Mouse (Mus musculus): ENCODE measurements around the gene Chchd6. TPM values are rescaled to one million over a fixed set of nuclear protein-coding genes. Genes with fewer than 3 reads are reported as not detected.

Chchd6 gene
- polyA plus RNA-seq, 1 experiment from 2014 or later, result 8.8 TPM

DNA sequence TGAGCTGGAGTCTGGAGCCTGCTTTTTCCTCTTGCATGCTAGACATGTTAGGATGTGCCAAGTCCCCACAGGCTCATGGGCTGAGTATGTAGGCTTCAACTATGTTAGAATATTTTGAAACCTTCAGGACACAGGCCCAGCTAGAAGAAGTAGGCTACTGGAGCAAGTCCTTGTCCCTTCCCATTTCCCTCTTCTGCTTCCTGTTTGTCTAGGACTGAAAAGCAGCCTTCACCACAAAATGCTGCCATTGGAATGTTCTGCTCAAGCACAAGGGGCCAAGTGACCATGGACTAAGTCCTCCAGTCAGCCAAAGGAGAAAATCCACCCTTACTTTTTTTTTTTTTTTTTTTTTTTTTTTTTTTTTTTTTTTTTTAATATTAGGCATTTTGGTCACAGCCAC is 164.7 kb downstream of the Chchd6 start:
- DNase-seq (no peak), ATAC-seq (no peak)
- no peaks in the 10 kb centered on the region for H3K36me3 ChIP-seq (replicated peaks; ENCODE audit: insufficient read depth, low read length)
- no peaks in the 10 kb centered on the region for H3K27me3 ChIP-seq (ENCODE audit: insufficient read depth, low read length)
- H3K4me2 ChIP-seq (ENCODE audit: low read depth, low read length), result no peak overlapping the region
- H3K9ac ChIP-seq (replicated peaks), result no peak overlapping the region
- no peaks in the 10 kb centered on the region for H3K9me3 ChIP-seq (ENCODE audit: low read length)
- H3K4me3 ChIP-seq (ENCODE audit: low read depth, low read length), result no peak overlapping the region
- no peak overlapping the region for H3K27ac ChIP-seq (ENCODE audit: low read depth)
- H3K4me1 ChIP-seq (ENCODE audit: insufficient read depth), result no peaks in the 10 kb centered on the region
- no peak for TF ChIP-seq EP300 (IDR thresholded peaks at IDR 0.05; ENCODE audit: low read depth)
- no peak for TF ChIP-seq CTCF (IDR thresholded peaks at IDR 0.05; ENCODE audit: low read depth)

DNA sequence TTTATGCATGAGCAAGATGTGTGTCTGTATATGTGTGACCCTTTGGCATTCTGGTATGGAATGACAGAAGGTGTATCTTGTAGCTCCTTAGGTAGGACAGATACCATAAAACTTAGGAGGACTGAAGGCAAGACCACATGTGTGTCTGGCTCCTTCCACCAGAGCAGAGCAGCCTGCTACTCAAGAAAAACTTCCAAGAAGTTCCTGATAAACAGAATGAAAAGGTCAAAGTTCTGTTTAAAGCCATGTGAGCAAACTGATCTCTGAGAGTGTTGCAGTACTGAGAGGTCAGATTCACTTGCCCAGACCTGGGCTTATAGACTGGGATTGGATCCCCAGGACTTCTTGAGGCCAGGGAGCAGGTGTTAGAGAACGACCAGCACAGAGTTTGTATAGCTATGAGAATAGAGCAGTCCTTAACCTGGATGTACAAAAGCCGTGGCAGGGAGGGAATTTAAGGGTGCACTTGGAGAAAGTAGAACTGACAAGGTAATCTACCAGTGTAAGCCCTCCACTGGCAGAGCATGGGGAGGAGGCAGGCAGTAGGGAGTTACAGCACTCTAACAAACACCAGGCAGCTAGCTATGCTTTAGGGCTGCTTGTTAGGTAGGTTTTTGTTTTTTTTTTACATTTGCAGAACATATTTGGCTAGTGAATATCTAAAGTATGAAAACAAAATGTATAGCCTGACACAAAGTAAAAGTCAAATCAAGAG is 166.6 kb downstream of the Chchd6 start:
- Histone ChIP-seq H3K9me3 (ENCODE audit: low read length) (no peaks in the 10 kb centered on the region), H3K36me3 (replicated peaks; ENCODE audit: insufficient read depth, low read length) (no peaks in the 10 kb centered on the region), H3K4me3 (ENCODE audit: low read depth, low read length) (no peak overlapping the region), H3K27ac (ENCODE audit: low read depth) (no peak overlapping the region), H3K4me1 (ENCODE audit: insufficient read depth) (no peaks in the 10 kb centered on the region), H3K27me3 (ENCODE audit: insufficient read depth, low read length) (no peaks in the 10 kb centered on the region), H3K9ac (replicated peaks) (no peak overlapping the region), H3K4me2 (ENCODE audit: low read depth, low read length) (no peak overlapping the region)
- ATAC-seq, result no peak
- no peak for TF ChIP-seq EP300 (IDR thresholded peaks at IDR 0.05; ENCODE audit: low read depth)
- no peak for DNase-seq
- WGBS (ENCODE audit: insufficient replicate concordance), result 70% methylated on average over 2 of the region's 2 CpGs

DNA sequence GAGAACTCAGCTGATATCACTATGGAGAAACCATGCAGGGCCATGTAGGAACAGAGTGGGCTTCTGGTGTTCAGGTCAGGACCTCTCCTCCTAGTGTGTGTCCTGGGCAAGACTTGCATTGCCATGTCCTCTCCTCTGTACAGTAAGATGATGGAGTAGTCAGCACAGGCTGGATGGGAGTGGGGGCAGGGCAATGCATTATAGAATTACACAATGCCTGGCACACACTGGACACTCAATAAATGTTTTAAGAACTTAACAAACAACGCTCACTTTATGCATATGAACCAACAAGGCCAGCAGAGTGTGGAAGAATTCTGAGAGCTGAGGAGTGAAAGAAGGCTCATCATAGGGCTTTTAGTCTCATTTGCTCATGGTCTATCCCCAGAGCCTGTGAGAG is 171.0 kb downstream of the Chchd6 start:
- DNase-seq (no peak), ATAC-seq (no peak)
- no peak overlapping the region for H3K27ac ChIP-seq (ENCODE audit: low read depth)
- no peak overlapping the region for H3K4me2 ChIP-seq (ENCODE audit: low read depth, low read length)
- TF ChIP-seq EP300 (IDR thresholded peaks at IDR 0.05; ENCODE audit: low read depth), result no peak
- TF ChIP-seq CTCF (IDR thresholded peaks at IDR 0.05; ENCODE audit: low read depth), result no peak
- H3K36me3 ChIP-seq (replicated peaks; ENCODE audit: insufficient read depth, low read length), result no peaks in the 10 kb centered on the region
- no peak overlapping the region for H3K9ac ChIP-seq (replicated peaks)
- 79% methylated on average over 1 of the region's 1 CpGs for WGBS (ENCODE audit: insufficient replicate concordance)
- no peaks in the 10 kb centered on the region for H3K27me3 ChIP-seq (ENCODE audit: insufficient read depth, low read length)
- no peaks in the 10 kb centered on the region for H3K4me1 ChIP-seq (ENCODE audit: insufficient read depth)
- H3K4me3 ChIP-seq (ENCODE audit: low read depth, low read length), result no peak overlapping the region
- H3K9me3 ChIP-seq (ENCODE audit: low read length), result no peaks in the 10 kb centered on the region

DNA sequence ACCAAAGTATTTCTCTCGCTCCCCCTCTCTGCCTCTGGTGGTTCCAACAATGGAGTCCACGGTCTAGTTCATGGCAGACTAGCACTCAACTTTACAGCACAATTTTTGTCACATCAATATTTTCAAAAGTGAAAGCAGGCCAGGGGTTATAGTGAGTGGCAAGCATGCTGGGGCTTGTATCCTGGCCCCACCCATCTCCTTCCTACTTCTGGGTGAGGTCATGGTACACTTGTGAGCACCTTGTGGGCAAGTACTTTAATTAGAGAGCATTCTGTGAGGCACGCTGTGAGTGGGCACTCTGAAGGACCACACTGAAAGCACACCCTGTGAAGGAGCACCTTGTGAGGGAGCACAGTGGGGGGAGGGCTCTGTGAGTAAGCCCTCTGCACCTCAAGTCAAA is 172.8 kb downstream of the Chchd6 start:
- Histone ChIP-seq H3K27me3 (ENCODE audit: insufficient read depth, low read length) (no peaks in the 10 kb centered on the region), H3K9me3 (ENCODE audit: low read length) (no peaks in the 10 kb centered on the region), H3K4me2 (ENCODE audit: low read depth, low read length) (no peak overlapping the region), H3K9ac (replicated peaks) (no peak overlapping the region), H3K4me3 (ENCODE audit: low read depth, low read length) (no peak overlapping the region), H3K4me1 (ENCODE audit: insufficient read depth) (no peaks in the 10 kb centered on the region), H3K36me3 (replicated peaks; ENCODE audit: insufficient read depth, low read length) (no peaks in the 10 kb centered on the region), H3K27ac (ENCODE audit: low read depth) (no peak overlapping the region)
- DNase-seq (no peak), ATAC-seq (no peak)
- no peak for TF ChIP-seq EP300 (IDR thresholded peaks at IDR 0.05; ENCODE audit: low read depth)
- no peak for TF ChIP-seq CTCF (IDR thresholded peaks at IDR 0.05; ENCODE audit: low read depth)
- 85% methylated on average over 3 of the region's 3 CpGs for WGBS (ENCODE audit: insufficient replicate concordance)

DNA sequence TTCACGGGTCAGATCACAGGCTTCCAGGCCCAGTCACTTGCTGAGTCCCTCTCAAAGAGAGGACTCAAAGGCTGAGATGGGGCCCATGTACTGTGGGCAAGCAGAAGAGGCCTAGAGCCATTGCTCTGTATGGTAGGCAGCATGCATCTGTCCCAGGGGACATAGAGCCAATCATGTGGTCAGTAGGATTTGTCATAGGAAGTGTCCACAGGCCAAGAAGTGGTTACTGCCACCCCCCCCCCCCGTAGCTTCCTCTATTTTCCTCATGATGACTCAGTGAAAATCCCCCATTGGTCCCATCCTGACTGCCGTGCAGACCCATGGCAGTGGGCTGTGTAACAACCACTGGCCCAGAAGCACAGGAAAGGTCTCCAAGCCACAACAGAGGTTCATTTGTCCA is 173.5 kb downstream of the Chchd6 start:
- Histone ChIP-seq H3K4me3 (ENCODE audit: low read depth, low read length) (no peak overlapping the region), H3K36me3 (replicated peaks; ENCODE audit: insufficient read depth, low read length) (no peaks in the 10 kb centered on the region), H3K4me2 (ENCODE audit: low read depth, low read length) (no peak overlapping the region), H3K9ac (replicated peaks) (no peak overlapping the region), H3K27ac (ENCODE audit: low read depth) (no peak overlapping the region), H3K27me3 (ENCODE audit: insufficient read depth, low read length) (no peaks in the 10 kb centered on the region), H3K9me3 (ENCODE audit: low read length) (no peaks in the 10 kb centered on the region), H3K4me1 (ENCODE audit: insufficient read depth) (no peaks in the 10 kb centered on the region)
- peak; percentile 71 for ATAC-seq
- TF ChIP-seq CTCF (IDR thresholded peaks at IDR 0.05; ENCODE audit: low read depth) (no peak), EP300 (IDR thresholded peaks at IDR 0.05; ENCODE audit: low read depth) (no peak)
- 36% methylated on average over 3 of the region's 3 CpGs for WGBS (ENCODE audit: insufficient replicate concordance)
- peak; percentile 30 for DNase-seq

DNA sequence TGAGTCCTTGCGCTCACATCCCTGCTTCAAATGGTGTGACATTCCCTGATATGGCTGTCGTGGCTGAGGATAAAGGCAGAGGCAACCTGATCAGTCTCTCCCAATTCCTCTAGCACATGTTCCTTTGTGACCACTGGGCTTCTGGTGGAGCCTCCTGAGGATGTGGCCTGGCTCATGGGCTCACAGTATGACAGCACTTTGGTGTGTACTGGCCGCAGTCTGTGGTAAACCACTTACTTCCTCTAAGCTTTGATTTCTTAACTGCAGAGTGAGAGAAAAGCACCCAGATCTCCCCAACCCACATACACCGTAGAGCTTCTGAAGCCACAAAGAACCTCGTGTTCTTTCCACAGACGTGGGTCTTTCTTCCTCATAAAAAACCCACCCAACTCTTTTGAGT is 173.9 kb downstream of the Chchd6 start:
- H3K27ac ChIP-seq (ENCODE audit: low read depth), result no peak overlapping the region
- H3K36me3 ChIP-seq (replicated peaks; ENCODE audit: insufficient read depth, low read length), result no peaks in the 10 kb centered on the region
- no peaks in the 10 kb centered on the region for H3K9me3 ChIP-seq (ENCODE audit: low read length)
- no peak overlapping the region for H3K4me2 ChIP-seq (ENCODE audit: low read depth, low read length)
- H3K4me1 ChIP-seq (ENCODE audit: insufficient read depth), result no peaks in the 10 kb centered on the region
- no peak overlapping the region for H3K9ac ChIP-seq (replicated peaks)
- no peak overlapping the region for H3K4me3 ChIP-seq (ENCODE audit: low read depth, low read length)
- H3K27me3 ChIP-seq (ENCODE audit: insufficient read depth, low read length), result no peaks in the 10 kb centered on the region
- ATAC-seq (peak; percentile 66), DNase-seq (peak; percentile 26)
- no peak for TF ChIP-seq EP300 (IDR thresholded peaks at IDR 0.05; ENCODE audit: low read depth)
- no peak for TF ChIP-seq CTCF (IDR thresholded peaks at IDR 0.05; ENCODE audit: low read depth)
- WGBS (ENCODE audit: insufficient replicate concordance), result 46% methylated on average over 6 of the region's 6 CpGs

DNA sequence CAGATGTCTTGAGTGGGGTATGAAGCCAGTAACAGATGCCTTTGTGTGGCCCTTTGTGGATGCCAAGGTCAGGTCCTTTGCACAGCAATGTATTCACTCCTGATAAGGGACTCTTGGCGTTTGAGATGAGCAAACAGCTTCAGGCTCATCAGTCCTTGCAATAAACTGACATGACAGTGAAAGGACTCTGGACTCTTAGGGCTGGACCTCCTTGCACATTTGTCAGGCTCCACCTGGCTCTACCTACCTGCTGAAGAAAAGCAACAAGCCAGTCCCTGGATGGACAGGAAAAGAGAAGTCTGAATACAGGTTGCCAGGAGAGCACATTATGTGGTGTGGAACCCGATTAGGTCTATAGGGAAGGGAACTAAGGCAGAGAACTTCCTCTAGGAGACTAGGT is 174.7 kb downstream of the Chchd6 start:
- H3K4me1 ChIP-seq (ENCODE audit: insufficient read depth), result no peaks in the 10 kb centered on the region
- no peak overlapping the region for H3K9ac ChIP-seq (replicated peaks)
- 50% methylated on average over 2 of the region's 2 CpGs for WGBS (ENCODE audit: insufficient replicate concordance)
- H3K4me2 ChIP-seq (ENCODE audit: low read depth, low read length), result no peak overlapping the region
- no peaks in the 10 kb centered on the region for H3K9me3 ChIP-seq (ENCODE audit: low read length)
- TF ChIP-seq EP300 (IDR thresholded peaks at IDR 0.05; ENCODE audit: low read depth) (no peak), CTCF (IDR thresholded peaks at IDR 0.05; ENCODE audit: low read depth) (no peak)
- H3K27ac ChIP-seq (ENCODE audit: low read depth), result no peak overlapping the region
- H3K4me3 ChIP-seq (ENCODE audit: low read depth, low read length), result no peak overlapping the region
- ATAC-seq (no peak), DNase-seq (no peak)
- no peaks in the 10 kb centered on the region for H3K27me3 ChIP-seq (ENCODE audit: insufficient read depth, low read length)
- H3K36me3 ChIP-seq (replicated peaks; ENCODE audit: insufficient read depth, low read length), result no peaks in the 10 kb centered on the region

All from liver, postnatal 0 days (tissue).